Mouse (Mus musculus) liver, postnatal 0 days (tissue): ENCODE measurements around the gene Gm4846. TPM values are rescaled to one million over a fixed set of nuclear protein-coding genes. Genes with fewer than 3 reads are reported as not detected.

Experiments used
- ATAC-seq: fragments of 200-750 bp; cut with Nextera tagmentation; 2 replicates; pipeline ENCODE4 v1.8.0; 2017; ENCODE audit warnings: mild to moderate bottlenecking, moderate library complexity
- DNase-seq: peaks from one replicate; pipeline ENCODE4 v3.0.0-alpha.2; 2016
- H3K27ac ChIP-seq: fragments of 300-500 bp; sonication (generic); 2 replicates; pipeline ENCODE4 v1.5.1; 2014; ENCODE audit warnings: antibody characterized with exemption, moderate library complexity, mild to moderate bottlenecking, low read depth
- H3K27me3 ChIP-seq: fragments of 300-500 bp; sonication (generic); 2 replicates; pipeline ENCODE4 v1.6.1; 2014; ENCODE audit warnings: low read length, control low read depth, mixed read lengths; ENCODE audit not compliant: insufficient read depth
- H3K36me3 ChIP-seq: fragments of 300-500 bp; sonication (generic); replicated peaks from 2 replicates; pipeline ENCODE4 v1.6.1; 2014; ENCODE audit warnings: mild to moderate bottlenecking, control low read depth, low read length, moderate library complexity, mixed read lengths; ENCODE audit not compliant: insufficient read depth
- H3K4me1 ChIP-seq: fragments of 300-500 bp; sonication (generic); 2 replicates; pipeline ENCODE4 v1.6.1; 2014; ENCODE audit warnings: antibody characterized with exemption, mild to moderate bottlenecking, control low read depth; ENCODE audit not compliant: insufficient read depth
- H3K4me2 ChIP-seq: fragments of 300-500 bp; sonication (generic); 2 replicates; pipeline ENCODE4 v1.6.1; 2014; ENCODE audit warnings: low read depth, mild to moderate bottlenecking, low read length, moderate library complexity, mixed read lengths
- H3K4me3 ChIP-seq: fragments of 300-500 bp; sonication (generic); 2 replicates; pipeline ENCODE4 v1.5.1; 2014; ENCODE audit warnings: low read depth, low read length
- H3K9ac ChIP-seq: fragments of 300-500 bp; sonication (generic); replicated peaks from 2 replicates; pipeline ENCODE4 v1.6.1; 2014; ENCODE audit warnings: mild to moderate bottlenecking, moderate library complexity
- H3K9me3 ChIP-seq: fragments of 300-500 bp; sonication (generic); 2 replicates; pipeline ENCODE4 v1.6.1; 2016; ENCODE audit warnings: mild to moderate bottlenecking, control low read depth, low read length, mixed read lengths
- CTCF ChIP-seq: sonication (generic); IDR thresholded peaks from 2 replicates; pipeline ENCODE4 v1.5.1; 2016; ENCODE audit warnings: antibody characterized with exemption, low read depth
- EP300 ChIP-seq: IDR thresholded peaks from 2 replicates; pipeline ENCODE4 v1.6.1; 2016; ENCODE audit warnings: antibody characterized with exemption, low read depth, mild to moderate bottlenecking
- WGBS: fragments of 180-500 bp; shearing (Covaris S2); extraction: QIAGEN DNeasy Blood & Tissue Kit; methylation state at CpG from one replicate; pipeline ENCODE4 v1.1.7; 2014; ENCODE audit not compliant: insufficient replicate concordance; 5-methylcytosine and 5-hydroxymethylcytosine counted together
- polyA plus RNA-seq: library from polyadenylated mRNA; unstranded; fragments of >200 nt; fragmentation: Nextera tagmentation; extraction: Ambion mirVana; gene quantifications from 2 replicates; pipeline ENCODE4 v1.2.1, GENCODE M21; 2015

Gene Gm4846
- polyA plus RNA-seq, 1 experiment from 2014 or later: not detected

- WGBS: 66% methylated on average over 3 of the region's 3 CpGs
- Histone ChIP-seq H3K27ac (no peak overlapping the region), H3K4me2 (no peak overlapping the region), H3K9ac (no peak overlapping the region), H3K4me3 (no peak overlapping the region), H3K36me3 (no peaks in the 10 kb centered on the region), H3K9me3 (no peaks in the 10 kb centered on the region), H3K4me1 (no peaks in the 10 kb centered on the region), H3K27me3 (no peaks in the 10 kb centered on the region)
- ATAC-seq (no peak), DNase-seq (no peak)
- TF ChIP-seq EP300 (no peak), CTCF (no peak)
Observed at GRCm38 (mm10) chr1:166467172-166467571, 30.2 kb downstream of the Gm4846 start.

- WGBS: 75% methylated on average over 4 of the region's 4 CpGs
- ATAC-seq (no peak), DNase-seq (no peak)
Observed at GRCm38 (mm10) chr1:166462544-166462943, 34.8 kb downstream of the Gm4846 start.

GRCm38 (mm10) chr1:166441992-166442391 lies 55.4 kb downstream of the Gm4846 start:
- Histone ChIP-seq H3K27ac (no peak overlapping the region), H3K4me1 (no peaks in the 10 kb centered on the region), H3K27me3 (no peaks in the 10 kb centered on the region), H3K9me3 (no peaks in the 10 kb centered on the region), H3K36me3 (no peaks in the 10 kb centered on the region), H3K4me3 (no peak overlapping the region), H3K9ac (no peak overlapping the region), H3K4me2 (no peak overlapping the region)
- DNase-seq (no peak), ATAC-seq (no peak)
- no peak for TF ChIP-seq EP300
- no peak for TF ChIP-seq CTCF
- 69% methylated on average over 3 of the region's 3 CpGs for WGBS

More at GRCm38 (mm10) chr1:166462544-166462943, 34.8 kb downstream of the Gm4846 start:
- Histone ChIP-seq H3K4me2 (no peak overlapping the region), H3K36me3 (no peaks in the 10 kb centered on the region), H3K9me3 (no peaks in the 10 kb centered on the region), H3K27ac (no peak overlapping the region), H3K4me1 (no peaks in the 10 kb centered on the region), H3K27me3 (no peaks in the 10 kb centered on the region), H3K9ac (no peak overlapping the region), H3K4me3 (no peak overlapping the region)
- no peak for TF ChIP-seq EP300
- TF ChIP-seq CTCF: no peak

- H3K36me3 ChIP-seq: no peaks in the 10 kb centered on the region
- H3K9me3 ChIP-seq: no peaks in the 10 kb centered on the region
- WGBS: 61% methylated on average over 6 of the region's 6 CpGs
Observed at GRCm38 (mm10) chr1:166439426-166439825, 58.0 kb downstream of the Gm4846 start.

More at GRCm38 (mm10) chr1:166439426-166439825, 58.0 kb downstream of the Gm4846 start:
- Histone ChIP-seq H3K27ac (no peak overlapping the region), H3K4me2 (no peak overlapping the region), H3K9ac (no peak overlapping the region), H3K4me3 (no peak overlapping the region), H3K4me1 (no peaks in the 10 kb centered on the region), H3K27me3 (no peaks in the 10 kb centered on the region)
- no peak for DNase-seq
- no peak for ATAC-seq
- TF ChIP-seq CTCF (no peak), EP300 (no peak)

Other genes with a start within 250 kb of the Gm4846 start
- 0.07 TPM in 2 replicates for gene Ildr2, start 243.4 kb downstream of the Gm4846 start, polyA plus RNA-seq
- 13.5 and 13.7 TPM in 2 replicates for gene Tada1, start 118.5 kb downstream of the Gm4846 start, polyA plus RNA-seq
- 0.45 and 0.72 TPM in 2 replicates for gene Pogk, start 87.7 kb downstream of the Gm4846 start, polyA plus RNA-seq
- gene Gm4847, start 150.1 kb upstream of the Gm4846 start, polyA plus RNA-seq: not detected in 2 replicates
- not detected in 2 replicates for gene Fmo9, start 184.3 kb upstream of the Gm4846 start, polyA plus RNA-seq